Mouse (Mus musculus) ES-Bruce4 (cell line): ENCODE data around the gene Tbxas1.

Experiments used
- CTCF ChIP-seq: IDR thresholded peaks from one replicate; pipeline ENCODE4 v1.8.1; 2011; ENCODE audit warnings: low read depth, low read length
- EP300 ChIP-seq: IDR thresholded peaks from 2 replicates; pipeline ENCODE4 v1.6.1; 2011; ENCODE audit warnings: low read depth, low read length; ENCODE audit not compliant: insufficient read depth
- POLR2A ChIP-seq: IDR thresholded peaks from one replicate; pipeline ENCODE4 v1.8.1; 2011; ENCODE audit warnings: low read length; ENCODE audit not compliant: insufficient read depth

- TF ChIP-seq CTCF (peak; percentile 35), POLR2A (no peak), EP300 (no peak)
These were observed 231.6 kb downstream of the Tbxas1 start for GRCm38 (mm10) chr6:39106812-39107211.
